Mouse (Mus musculus): ENCODE measurements at regions not wholly inside any gene's neighbourhood (a gene's known extent, or its start where the extent isn't known, plus 50 kb on each side); places are given as distances from the start of the nearest gene placed in this dataset.

DNA sequence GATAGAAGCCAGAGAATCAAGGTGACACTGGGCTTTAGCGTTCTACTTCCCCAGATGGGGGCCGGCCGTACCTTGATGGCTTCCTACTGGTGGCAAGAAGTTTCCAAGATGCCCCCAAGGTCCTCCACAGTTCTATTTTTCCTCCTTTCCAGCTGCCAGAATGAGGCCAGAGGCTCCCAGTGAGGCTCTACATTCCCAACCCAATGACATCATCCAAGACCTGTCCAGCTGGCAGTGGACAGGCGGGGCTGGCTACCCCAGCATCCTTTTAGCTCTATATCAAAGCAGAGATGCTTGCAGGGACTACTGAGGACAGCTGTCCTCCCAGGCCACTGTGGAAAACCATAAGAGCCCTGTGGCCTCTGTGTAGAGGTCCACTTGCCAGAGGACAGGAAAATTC, 53.8 kb upstream of the Stx16 start:
- Histone ChIP-seq H3K4me3 (ENCODE audit: control insufficient read depth in 1 of 2, insufficient read depth in 1 of 2, low read depth in 1 of 2, low read length in 2 of 2) (no peak overlapping the region), H3K4me2 (ENCODE audit: low read length) (no peak overlapping the region), H3K9ac (ENCODE audit: low read length) (no peak overlapping the region), H3K27me3 (ENCODE audit: control insufficient read depth, insufficient read depth, low read length) (no peaks in the 10 kb centered on the region), H3K27ac (replicated peaks in 1 of 2; ENCODE audit: control insufficient read depth in 1 of 2, insufficient read depth in 1 of 2, low read depth in 2 of 2, low read length in 2 of 2) (no peak overlapping the region), H3K9me3 (ENCODE audit: control insufficient read depth, low read length) (no peaks in the 10 kb centered on the region), H3K36me3 (ENCODE audit: control insufficient read depth, insufficient read depth, low read length) (no peaks in the 10 kb centered on the region), H3K4me1 (ENCODE audit: control insufficient read depth in 2 of 2, insufficient read depth in 2 of 2, low read length in 2 of 2) (peaks cover 0 to 5% of the 10 kb centered on the region in 2 experiments; a peak in 2 of 4 replicates)
- 68% methylated on average over 4 of the region's 4 CpGs for WGBS
- ATAC-seq (ENCODE audit: insufficient number of reproducible peaks, insufficient read depth, low FRiP score, low read depth) = no peak

DNA sequence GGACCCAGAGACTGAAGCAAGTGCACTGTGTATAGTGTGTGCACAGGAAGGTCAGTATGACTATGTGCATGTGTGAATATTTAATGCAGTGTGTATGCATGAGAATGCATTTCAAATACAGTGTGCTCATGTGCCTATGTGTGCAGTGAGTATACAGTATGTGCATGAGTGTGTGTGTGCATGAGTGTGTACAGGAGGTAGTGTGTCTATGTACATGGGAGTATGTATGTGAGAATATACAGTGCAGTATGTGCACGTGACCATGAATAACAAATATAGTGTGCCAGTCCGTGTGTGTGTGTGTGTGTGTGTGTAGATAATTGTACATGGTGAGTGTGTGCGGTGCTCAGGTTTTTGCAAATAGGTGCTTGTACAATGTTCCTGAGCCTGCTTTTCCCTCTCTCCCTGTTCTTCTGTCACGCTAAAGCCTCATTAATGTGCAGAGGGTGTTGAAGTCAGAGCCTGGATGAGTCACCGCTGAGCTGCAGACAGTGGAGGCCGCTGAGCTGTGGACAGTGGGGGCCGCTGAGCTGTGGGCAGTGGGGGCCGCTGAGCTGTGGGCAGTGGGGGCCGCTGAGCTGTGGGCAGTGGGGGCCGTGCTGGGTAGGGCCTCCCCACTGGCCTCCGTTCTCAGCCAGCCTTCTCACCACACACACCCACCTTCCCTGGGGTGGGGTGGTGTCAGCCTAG, 50.8 kb upstream of the Stx16 start:
- no peaks in the 10 kb centered on the region for H3K36me3 ChIP-seq (ENCODE audit: control insufficient read depth, insufficient read depth, low read length)
- no peak overlapping the region for H3K4me3 ChIP-seq (ENCODE audit: control insufficient read depth in 1 of 2, insufficient read depth in 1 of 2, low read depth in 1 of 2, low read length in 2 of 2)
- no peaks in the 10 kb centered on the region for H3K9me3 ChIP-seq (ENCODE audit: control insufficient read depth, low read length)
- H3K27me3 ChIP-seq (ENCODE audit: control insufficient read depth, insufficient read depth, low read length) = no peaks in the 10 kb centered on the region
- no peak overlapping the region for H3K9ac ChIP-seq (ENCODE audit: low read length)
- 52% methylated on average over 11 of the region's 11 CpGs for WGBS
- no peak for ATAC-seq (ENCODE audit: insufficient number of reproducible peaks, insufficient read depth, low FRiP score, low read depth)
- H3K27ac ChIP-seq (replicated peaks in 1 of 2; ENCODE audit: control insufficient read depth in 1 of 2, insufficient read depth in 1 of 2, low read depth in 2 of 2, low read length in 2 of 2) = no peak overlapping the region
- H3K4me1 ChIP-seq (ENCODE audit: control insufficient read depth in 2 of 2, insufficient read depth in 2 of 2, low read length in 2 of 2) = peaks cover 0 to 5% of the 10 kb centered on the region in 2 experiments; a peak in 2 of 4 replicates
- H3K4me2 ChIP-seq (ENCODE audit: low read length) = no peak overlapping the region

Measured in heart, embryonic 14.5 days (tissue).